Mouse (Mus musculus) Patski (cell line): ENCODE results near the gene Abr. TPM values are rescaled to one million over a fixed set of nuclear protein-coding genes. Genes with fewer than 3 reads are reported as not detected.

Experiments
- ATAC-seq: fragments of 100-300 bp; one replicate; pipeline ENCODE4 v1.8.0; 2021
- CTCF ChIA-PET: fragments of 350-600 bp; sonication (Branson Sonifier 250); formaldehyde crosslinking; loops from one replicate; lab custom pipeline; 2022; ENCODE audit warnings: inconsistent platforms; lab: Charles Lee
- POLR2A ChIA-PET: fragments of 350-600 bp; sonication (Branson Sonifier 250); formaldehyde crosslinking; loops from one replicate; lab custom pipeline; 2022; ENCODE audit warnings: antibody characterized with exemption, inconsistent platforms; lab: Charles Lee
- DNase-seq: peaks from one replicate; pipeline ENCODE4 v3.0.0-alpha.2; 2011; ENCODE audit warnings: low read depth, low spot score
- H3K27me3 ChIP-seq: fragments of 371-371 bp; one replicate; pipeline ENCODE4 v1.5.1; 2021
- CTCF ChIP-seq: fragments of 100-300 bp; IDR thresholded peaks from one replicate; pipeline ENCODE4 v1.5.1; 2021
- in situ Hi-C: fragments of 300-500 bp; cut with MboI; formaldehyde crosslinking; loops from 3 replicates; pipeline ENCODE4 v1.11.1; 2018; ENCODE audit warnings: low pct_unique_long_range_greater_than_20kb, mixed read lengths
- polyA plus RNA-seq: library from polyadenylated mRNA; unstranded; gene quantifications from one replicate; pipeline ENCODE4 v1.2.3, GENCODE M21; 2021

Gene Abr
- polyA plus RNA-seq, 1 experiment from 2014 or later = 136 TPM

- DNase-seq = no peak
- in situ Hi-C loops = loop anchor here (5.0 kb wide), 1 partner anchor 82 kb away; no protein-coding TSS in a partner anchor
- TF ChIP-seq CTCF = peak; percentile 66
- ATAC-seq = peak; percentile 80
- POLR2A ChIA-PET = interaction anchor here (1.0 to 2.1 kb wide), 13 partner anchors 12 to 155 kb away, joined by 3 to 8 read pairs (median 4); partner anchors contain the start of genes Glod4 and Mrm3
- CTCF ChIA-PET = interaction anchor here (0.7 to 3.1 kb wide), 15 partner anchors 10 to 155 kb away, joined by 3 to 45 read pairs (median 4); partner anchors contain the start of genes Glod4 and Mrm3
- no peaks in the 10 kb centered on the region for H3K27me3 ChIP-seq
These were observed 223.1 kb downstream of the Abr start, which contains the start of gene Nxn for GRCm38 (mm10) chr11:76398798-76399586. TSS of gene Nxn (minus strand) at chr11:76399140.

GRCm38 (mm10) chr11:76398312-76398797 lies 223.8 kb downstream of the Abr start:
- POLR2A ChIA-PET = interaction anchor here (0.7 to 2.1 kb wide), 14 partner anchors 11 to 1583 kb away, joined by 3 to 8 read pairs (median 4); partner anchors contain the start of genes Glod4 and Mrm3
- ATAC-seq = peak; percentile 37
- no peaks in the 10 kb centered on the region for H3K27me3 ChIP-seq
- in situ Hi-C loops = loop anchor here (5.0 kb wide), 1 partner anchor 81 kb away; no protein-coding TSS in a partner anchor
- CTCF ChIA-PET = interaction anchor here (0.9 to 3.1 kb wide), 10 partner anchors 9 to 155 kb away, joined by 3 to 45 read pairs (median 5); partner anchors contain the start of genes Glod4 and Mrm3
- TF ChIP-seq CTCF = no peak
- DNase-seq = no peak

GRCm38 (mm10) chr11:76397650-76398311 lies 224.3 kb downstream of the Abr start:
- DNase-seq = no peak
- ChIA-PET POLR2A (interaction anchor here (0.7 to 2.1 kb wide), 10 partner anchors 11 to 1584 kb away, joined by 3 to 8 read pairs (median 4); partner anchors contain the start of genes Glod4 and Mrm3), CTCF (interaction anchor here (0.9 to 3.1 kb wide), 5 partner anchors 12 to 154 kb away, joined by 3 to 45 read pairs (median 9); partner anchors contain the start of genes Glod4 and Mrm3)
- peak; percentile 13 for ATAC-seq
- no peaks in the 10 kb centered on the region for H3K27me3 ChIP-seq
- in situ Hi-C loops = loop anchor here (5.0 kb wide), 1 partner anchor 80 kb away; no protein-coding TSS in a partner anchor
- no peak for TF ChIP-seq CTCF

- ATAC-seq (no peak), DNase-seq (no peak)
- in situ Hi-C loops = loop anchor here (5.0 kb wide), 1 partner anchor 46 kb away; no protein-coding TSS in a partner anchor
- CTCF ChIA-PET = interaction anchor here (1.3 to 2.0 kb wide), 3 partner anchors 21 to 140 kb away, joined by 3 to 8 read pairs (median 5); no protein-coding TSS in a partner anchor
- no peak for TF ChIP-seq CTCF
- POLR2A ChIA-PET = interaction anchor here (1.7 kb wide), 1 partner anchor 18 kb away, joined by 7 read pairs; no protein-coding TSS in a partner anchor
- H3K27me3 ChIP-seq = no peaks in the 10 kb centered on the region
These were observed 229.1 kb downstream of the Abr start for GRCm38 (mm10) chr11:76392996-76393395.

DNA sequence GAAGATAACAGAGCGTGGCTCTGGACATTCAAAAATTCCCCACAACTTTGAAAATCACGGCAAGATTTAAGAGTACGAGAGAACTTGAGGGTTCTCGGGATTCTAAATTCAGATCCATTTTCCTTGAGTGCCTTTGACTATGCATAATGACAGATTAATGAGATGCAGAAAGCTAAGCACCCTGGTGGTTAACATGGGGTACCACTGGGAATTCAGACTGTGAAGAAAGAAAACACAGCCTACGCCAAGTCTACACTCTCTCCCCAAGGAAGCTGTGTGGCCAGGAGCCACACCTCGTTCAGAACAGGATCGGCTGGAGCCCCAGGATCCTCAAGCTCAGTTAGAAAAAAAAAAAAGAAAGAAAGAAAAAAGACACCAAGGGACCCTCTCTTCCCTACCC lies 229.6 kb downstream of the Abr start:
- no peaks in the 10 kb centered on the region for H3K27me3 ChIP-seq
- ChIA-PET POLR2A (interaction anchor here (1.1 to 1.7 kb wide), 3 partner anchors 10 to 77 kb away, joined by 3 to 7 read pairs (median 3); no protein-coding TSS in a partner anchor), CTCF (interaction anchor here (1.2 to 2.0 kb wide), 4 partner anchors 21 to 140 kb away, joined by 3 to 8 read pairs (median 4); no protein-coding TSS in a partner anchor)
- in situ Hi-C loops = loop anchor here (5.0 kb wide), 1 partner anchor 45 kb away; no protein-coding TSS in a partner anchor
- DNase-seq = no peak
- ATAC-seq = no peak
- TF ChIP-seq CTCF = peak; percentile 25

DNA sequence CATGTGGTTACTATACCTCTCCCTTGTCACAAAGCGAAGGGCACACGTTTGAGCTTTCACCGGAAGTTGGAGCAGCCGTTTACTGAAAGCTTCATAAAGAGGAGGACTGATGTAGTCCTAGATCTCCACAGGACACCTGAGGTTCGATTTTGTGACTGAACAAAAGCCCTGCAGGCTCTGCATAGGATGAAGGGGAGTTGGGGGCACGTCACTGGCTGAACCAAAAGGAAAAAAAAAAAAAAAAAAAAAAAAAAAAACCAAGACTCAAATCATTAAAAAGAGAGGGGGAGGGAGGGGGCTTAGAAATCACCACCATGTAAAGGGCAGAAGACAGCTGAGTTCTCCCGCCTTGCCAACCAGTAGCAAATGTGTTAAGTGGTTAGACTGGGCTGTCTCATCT lies 233.4 kb downstream of the Abr start:
- in situ Hi-C loops = no loop called here
- no peak for TF ChIP-seq CTCF

DNA sequence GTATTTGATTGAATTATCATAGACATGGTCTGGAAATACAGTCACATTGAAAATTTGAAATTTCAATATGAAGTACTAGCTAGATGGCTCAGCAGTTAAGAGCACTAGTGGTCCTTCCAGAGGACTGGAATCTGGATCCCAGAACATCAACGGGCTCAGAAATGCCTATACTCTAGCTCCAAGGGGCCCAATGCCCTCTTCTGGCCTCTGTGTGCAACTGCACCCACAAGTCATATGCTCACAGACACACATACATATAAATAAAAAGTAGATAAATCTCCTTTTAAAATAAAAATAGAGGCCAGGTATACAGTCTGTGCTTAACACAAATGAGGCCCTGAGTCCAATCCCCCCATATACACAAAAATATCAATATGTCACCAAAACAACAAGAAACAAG lies 235.0 kb downstream of the Abr start:
- no peaks in the 10 kb centered on the region for H3K27me3 ChIP-seq
- ATAC-seq = no peak
- TF ChIP-seq CTCF = peak; percentile 71
- no peak for DNase-seq
- CTCF ChIA-PET = interaction anchor here (1.0 to 3.6 kb wide), 5 partner anchors 8 to 121 kb away, joined by 3 to 20 read pairs (median 4); no protein-coding TSS in a partner anchor
- POLR2A ChIA-PET = interaction anchor here (1.0 to 1.1 kb wide), 2 partner anchors 11 to 12 kb away, joined by 3 to 4 read pairs; partner anchors contain the start of gene Nxn
- in situ Hi-C loops = no loop called here

More for the DNA sequence above, 233.4 kb downstream of the Abr start:
- ATAC-seq = no peak
- H3K27me3 ChIP-seq = no peaks in the 10 kb centered on the region
- DNase-seq = no peak
- POLR2A ChIA-PET = interaction anchor here (0.7 to 0.9 kb wide), 2 partner anchors 12 to 91 kb away, joined by 3 to 4 read pairs; no protein-coding TSS in a partner anchor
- CTCF ChIA-PET = interaction anchor here (0.6 to 2.3 kb wide), 4 partner anchors 10 to 123 kb away, joined by 3 to 8 read pairs (median 4); partner anchors contain the start of gene Nxn

GRCm38 (mm10) chr11:76385746-76386145 lies 236.4 kb downstream of the Abr start:
- no peak for TF ChIP-seq CTCF
- DNase-seq = no peak
- ChIA-PET POLR2A (no interaction called here), CTCF (interaction anchor here (1.0 to 3.6 kb wide), 3 partner anchors 10 to 69 kb away, joined by 3 to 20 read pairs (median 3); no protein-coding TSS in a partner anchor)
- H3K27me3 ChIP-seq = no peaks in the 10 kb centered on the region
- in situ Hi-C loops = no loop called here
- ATAC-seq = no peak

- ChIA-PET POLR2A (no interaction called here), CTCF (interaction anchor here (3.6 kb wide), 1 partner anchor 10 kb away, joined by 20 read pairs; no protein-coding TSS in a partner anchor)
These were observed 237.1 kb downstream of the Abr start for GRCm38 (mm10) chr11:76385017-76385416.

More at GRCm38 (mm10) chr11:76385017-76385416, 237.1 kb downstream of the Abr start:
- TF ChIP-seq CTCF = no peak
- ATAC-seq (no peak), DNase-seq (no peak)
- in situ Hi-C loops = no loop called here
- no peaks in the 10 kb centered on the region for H3K27me3 ChIP-seq
